Mouse (Mus musculus) megakaryocyte, embryonic 14.5 days (primary cell): Measurements from ENCODE around the gene Pcsk5.

ENCODE experiments used
- FLI1 ChIP-seq: IDR thresholded peaks from 2 replicates; pipeline ENCODE4 v1.6.1; 2012; ENCODE audit warnings: low read length, inconsistent platforms, mixed read lengths
- GATA1 ChIP-seq: IDR thresholded peaks from 3 replicates; pipeline ENCODE4 v1.6.1; 2012; ENCODE audit warnings: mixed read lengths, low read length, inconsistent platforms, borderline replicate concordance

- TF ChIP-seq GATA1: no peak
- TF ChIP-seq FLI1: no peak
Observed at GRCm38 (mm10) chr19:17841586-17841985, 4.2 kb upstream of the Pcsk5 start.
